20 mouse cellular contexts compared by ENCODE assay signal in genomic region chr2:68981302-68981701, GRCm38 (mm10).
DNase-seq lines count a peak whose midpoint lies in the region; ATAC-seq and TF ChIP-seq lines count a peak whose summit lies in the region.
"Had no signal": no experiment of that assay in that cellular context is flagged by ENCODE, and none has a peak within 500 bp of the region (broad histone marks: within the 10 kb centered on the region; RNA-seq: fewer than 3 reads in every experiment).

No protein-coding gene starts in this region.

- peak; percentile 28 for ATAC-seq in forebrain, embryonic 15.5 days (replicated peaks)
- ATAC-seq in forebrain, embryonic 16.5 days = no peak
- no peak for ATAC-seq in lung, embryonic 14.5 days (ENCODE audit: insufficient read depth)
- ATAC-seq in kidney, embryonic 15.5 days (replicated peaks; ENCODE audit: low FRiP score) = no peak

- TF ChIP-seq POLR2A in lung, adult 2 months (IDR thresholded peaks at IDR 0.05; ENCODE audit: borderline replicate concordance, extremely low read depth, low read depth, low read length) = no peak

- 82% methylated on average over 9 of the region's 9 CpGs for WGBS in forebrain, embryonic 15.5 days
- 82% methylated on average over 9 of the region's 9 CpGs for WGBS in forebrain, embryonic 16.5 days
- WGBS in lung, embryonic 14.5 days = 56% methylated on average over 9 of the region's 9 CpGs
- WGBS in lung, adult 2 months = 53% methylated on average over 9 of the region's 9 CpGs
- WGBS in kidney, embryonic 15.5 days = 90% methylated on average over 9 of the region's 9 CpGs

- H3K9me3 ChIP-seq in forebrain, embryonic 15.5 days = no peaks in the 10 kb centered on the region
- no peaks in the 10 kb centered on the region for H3K9me3 ChIP-seq in forebrain, embryonic 16.5 days (ENCODE audit: control insufficient read depth, low read length)
- H3K9me3 ChIP-seq in lung, embryonic 14.5 days (ENCODE audit: low read depth, low read length) = no peaks in the 10 kb centered on the region
- H3K9me3 ChIP-seq in kidney, embryonic 15.5 days (replicated peaks) = no peaks in the 10 kb centered on the region
- H3K9me3 ChIP-seq: hindbrain, embryonic 13.5 days; limb, embryonic 15.5 days; neural tube, embryonic 13.5 days had no signal

- H3K36me3 ChIP-seq in forebrain, embryonic 15.5 days = no peaks in the 10 kb centered on the region
- H3K36me3 ChIP-seq in forebrain, embryonic 16.5 days (ENCODE audit: control insufficient read depth, insufficient read depth) = no peaks in the 10 kb centered on the region
- no peaks in the 10 kb centered on the region for H3K36me3 ChIP-seq in lung, embryonic 14.5 days (ENCODE audit: insufficient read depth)
- no peaks in the 10 kb centered on the region for H3K36me3 ChIP-seq in kidney, embryonic 15.5 days
- H3K36me3 ChIP-seq: hindbrain, embryonic 13.5 days; limb, embryonic 15.5 days; neural tube, embryonic 13.5 days had no signal

- no peak overlapping the region for H3K4me3 ChIP-seq in forebrain, embryonic 15.5 days
- H3K4me3 ChIP-seq in forebrain, embryonic 16.5 days (replicated peaks; ENCODE audit: low read length) = no peak overlapping the region
- no peak overlapping the region for H3K4me3 ChIP-seq in lung, embryonic 14.5 days (ENCODE audit: low read depth, low read length)
- no peak overlapping the region for H3K4me3 ChIP-seq in lung, adult 2 months (replicated peaks; ENCODE audit: extremely low read depth, low read depth, low read length)
- H3K4me3 ChIP-seq in kidney, embryonic 15.5 days (replicated peaks) = no peak overlapping the region
- H3K4me3 ChIP-seq: erythroblast, embryonic 14.5 days; gastrocnemius, adult 2 months; hindbrain, embryonic 13.5 days; limb, embryonic 15.5 days; neural tube, embryonic 13.5 days had no signal

- no peak overlapping the region for H3K9ac ChIP-seq in forebrain, embryonic 15.5 days (replicated peaks)
- H3K9ac ChIP-seq in forebrain, embryonic 16.5 days (replicated peaks; ENCODE audit: low read depth, low read length) = no peak overlapping the region
- no peak overlapping the region for H3K9ac ChIP-seq in lung, embryonic 14.5 days
- H3K9ac ChIP-seq in kidney, embryonic 15.5 days = no peak overlapping the region
- H3K9ac ChIP-seq: limb, embryonic 15.5 days; neural tube, embryonic 13.5 days had no signal

- no peak overlapping the region for H3K27ac ChIP-seq in forebrain, embryonic 15.5 days (replicated peaks)
- H3K27ac ChIP-seq in forebrain, embryonic 16.5 days (ENCODE audit: low read length) = no peak overlapping the region
- H3K27ac ChIP-seq in lung, embryonic 14.5 days (ENCODE audit: low read depth) = no peak overlapping the region
- no peak overlapping the region for H3K27ac ChIP-seq in kidney, embryonic 15.5 days
- H3K27ac ChIP-seq: gastrocnemius, adult 2 months; hindbrain, embryonic 13.5 days; limb, embryonic 15.5 days; neural tube, embryonic 13.5 days had no signal

- no peak overlapping the region for H3K4me2 ChIP-seq in forebrain, embryonic 15.5 days (replicated peaks)
- H3K4me2 ChIP-seq in forebrain, embryonic 16.5 days (ENCODE audit: low read length) = no peak overlapping the region
- 0 out of 2 replicates have a peak overlapping the region, but pooled peaks have one; percentile 4 for H3K4me2 ChIP-seq in lung, embryonic 14.5 days
- H3K4me2 ChIP-seq in kidney, embryonic 15.5 days = no peak overlapping the region
- H3K4me2 ChIP-seq: heart, embryonic 11.5 days; hindbrain, embryonic 13.5 days; limb, embryonic 15.5 days; neural tube, embryonic 13.5 days had no signal

- 0 out of 2 replicates have a peak, but pooled peaks cover 11% of the 10 kb centered on the region for H3K4me1 ChIP-seq in forebrain, embryonic 15.5 days
- peaks cover 13% of the 10 kb centered on the region for H3K4me1 ChIP-seq in forebrain, embryonic 16.5 days (replicated peaks; ENCODE audit: control insufficient read depth, insufficient read depth, low read length)
- peaks cover 26% of the 10 kb centered on the region for H3K4me1 ChIP-seq in lung, embryonic 14.5 days (ENCODE audit: insufficient read depth)
- 0 out of 2 replicates have a peak, but pooled peaks cover 7% of the 10 kb centered on the region for H3K4me1 ChIP-seq in lung, adult 2 months (ENCODE audit: control insufficient read depth, insufficient read depth, low read length)
- H3K4me1 ChIP-seq in kidney, embryonic 15.5 days = peaks cover 26% of the 10 kb centered on the region

- no peak for DNase-seq in lung, embryonic 14.5 days
- no peak for DNase-seq in lung, adult 2 months
- DNase-seq in thymus, postnatal 0 days (ENCODE audit: low spot score) = peak; percentile 22
- DNase-seq in thymus, postnatal 14 days = no peak
- no peak for DNase-seq in layer of hippocampus, adult 9-11 months
- DNase-seq: adrenal gland, postnatal 36 days; cerebellum, adult 2 months; gastrocnemius, adult 2 months; heart, postnatal 14 days; kidney, adult 18-20 months; kidney, postnatal 10 days; thymus, adult 2 months had no signal

- no peak for TF ChIP-seq CTCF in lung, embryonic 14.5 days (IDR thresholded peaks at IDR 0.05; ENCODE audit: low read depth)
- TF ChIP-seq CTCF in lung, adult 2 months (IDR thresholded peaks at IDR 0.05; ENCODE audit: insufficient read depth, low read length) = no peak

- no peaks in the 10 kb centered on the region for H3K27me3 ChIP-seq in forebrain, embryonic 15.5 days
- H3K27me3 ChIP-seq in forebrain, embryonic 16.5 days (replicated peaks; ENCODE audit: control insufficient read depth, insufficient read depth, low read length) = no peaks in the 10 kb centered on the region
- H3K27me3 ChIP-seq in lung, embryonic 14.5 days (ENCODE audit: insufficient read depth, low read length) = no peaks in the 10 kb centered on the region
- H3K27me3 ChIP-seq in kidney, embryonic 15.5 days = no peaks in the 10 kb centered on the region
- H3K27me3 ChIP-seq: hindbrain, embryonic 13.5 days; limb, embryonic 15.5 days; neural tube, embryonic 13.5 days had no signal
